Mouse (Mus musculus) forebrain, embryonic 16.5 days (tissue): ENCODE results near the gene Slc3a1. TPM values are rescaled to one million over a fixed set of nuclear protein-coding genes. Genes with fewer than 3 reads are reported as not detected.

Source experiments
- ATAC-seq: fragments of 200-750 bp; cut with Nextera tagmentation; 2 replicates; pipeline ENCODE4 v1.8.0; 2017; ENCODE audit warnings: mild to moderate bottlenecking, moderate library complexity
- H3K27ac ChIP-seq: fragments of 300-500 bp; sonication (generic); 2 replicates; pipeline ENCODE4 v1.5.1; 2014; ENCODE audit warnings: low read length, control low read depth
- H3K27me3 ChIP-seq: fragments of 300-500 bp; sonication (generic); replicated peaks from 2 replicates; pipeline ENCODE4 v1.6.1; 2014; ENCODE audit warnings: low read length; ENCODE audit not compliant: control insufficient read depth, insufficient read depth
- H3K36me3 ChIP-seq: fragments of 300-500 bp; sonication (generic); 2 replicates; pipeline ENCODE4 v1.6.1; 2014; ENCODE audit not compliant: control insufficient read depth, insufficient read depth
- H3K4me1 ChIP-seq: fragments of 300-500 bp; sonication (generic); replicated peaks from 2 replicates; pipeline ENCODE4 v1.6.1; 2014; ENCODE audit warnings: low read length; ENCODE audit not compliant: control insufficient read depth, insufficient read depth
- H3K4me2 ChIP-seq: fragments of 300-500 bp; sonication (generic); 2 replicates; pipeline ENCODE4 v1.6.1; 2014; ENCODE audit warnings: mild to moderate bottlenecking, low read length, control low read depth
- H3K4me3 ChIP-seq: fragments of 300-500 bp; sonication (generic); replicated peaks from 2 replicates; pipeline ENCODE4 v1.5.1; 2014; ENCODE audit warnings: mild to moderate bottlenecking, low read length, control low read depth
- H3K9ac ChIP-seq: fragments of 300-500 bp; sonication (generic); replicated peaks from 2 replicates; pipeline ENCODE4 v1.6.1; 2014; ENCODE audit warnings: low read depth, low read length, control low read depth
- H3K9me3 ChIP-seq: fragments of 300-500 bp; sonication (generic); 2 replicates; pipeline ENCODE4 v1.6.1; 2016; ENCODE audit warnings: low read length; ENCODE audit not compliant: control insufficient read depth
- WGBS: fragments of 180-500 bp; shearing (Covaris S2); extraction: QIAGEN DNeasy Blood & Tissue Kit; methylation state at CpG from one replicate; pipeline ENCODE4 v1.1.7; 2014; 5-methylcytosine and 5-hydroxymethylcytosine counted together
- polyA plus RNA-seq: library from polyadenylated mRNA; unstranded; fragments of >200 nt; fragmentation: Nextera tagmentation; extraction: Ambion mirVana; gene quantifications from 2 replicates; pipeline ENCODE4 v1.2.1, GENCODE M21; 2015

The Slc3a1 gene
- polyA plus RNA-seq, result 0.22 and 0.27 TPM in 2 replicates

GRCm38 (mm10) chr17:85028093-85028739, at the start of gene Slc3a1:
TSS of gene Slc3a1 (plus strand) at chr17:85028376.
- H3K4me3 ChIP-seq, result no peak within 1 kb of the TSS
- no peaks in the 10 kb centered on the region for H3K9me3 ChIP-seq
- no peak for ATAC-seq
- H3K36me3 ChIP-seq, result no peaks in the 10 kb centered on the region
- H3K9ac ChIP-seq, result no peak within 1 kb of the TSS
- H3K4me1 ChIP-seq, result no peaks in the 10 kb centered on the region
- no peaks in the 10 kb centered on the region for H3K27me3 ChIP-seq
- H3K27ac ChIP-seq, result no peak within 1 kb of the TSS
- 77% methylated on average over 20 of the region's 20 CpGs for WGBS
- no peak within 1 kb of the TSS for H3K4me2 ChIP-seq

GRCm38 (mm10) chr17:84981721-84982120, 46.5 kb upstream of the Slc3a1 start:
- Histone ChIP-seq H3K36me3 (no peaks in the 10 kb centered on the region), H3K9ac (no peak overlapping the region), H3K4me2 (no peak overlapping the region), H3K4me3 (no peak overlapping the region), H3K27ac (no peak overlapping the region), H3K27me3 (no peaks in the 10 kb centered on the region), H3K9me3 (peaks cover 2% of the 10 kb centered on the region; the same call in 1 of the 2 replicates), H3K4me1 (no peaks in the 10 kb centered on the region; the same call in none of the 2 replicates)
- 83% methylated on average over 1 of the region's 1 CpGs for WGBS
- ATAC-seq, result no peak

GRCm38 (mm10) chr17:84982735-84983134, 45.4 kb upstream of the Slc3a1 start:
- H3K9ac ChIP-seq, result no peak overlapping the region
- no peak overlapping the region for H3K4me3 ChIP-seq
- no peaks in the 10 kb centered on the region; the same call in none of the 2 replicates for H3K4me1 ChIP-seq
- ATAC-seq, result no peak
- no peaks in the 10 kb centered on the region for H3K27me3 ChIP-seq
- no peak overlapping the region for H3K27ac ChIP-seq
- H3K36me3 ChIP-seq, result no peaks in the 10 kb centered on the region
- no peak overlapping the region for H3K4me2 ChIP-seq
- whole genome bisulfite sequencing, result 85% methylated on average over 2 of the region's 2 CpGs
- H3K9me3 ChIP-seq, result peaks cover 2% of the 10 kb centered on the region; the same call in 1 of the 2 replicates

GRCm38 (mm10) chr17:84986368-84986767, 41.8 kb upstream of the Slc3a1 start:
- Histone ChIP-seq H3K27ac (no peak overlapping the region), H3K9ac (no peak overlapping the region), H3K4me1 (peaks cover 8% of the 10 kb centered on the region), H3K4me2 (no peak overlapping the region), H3K27me3 (no peaks in the 10 kb centered on the region), H3K4me3 (no peak overlapping the region), H3K9me3 (no peaks in the 10 kb centered on the region), H3K36me3 (no peaks in the 10 kb centered on the region)
- no peak for ATAC-seq
- 75% methylated on average over 5 of the region's 5 CpGs for WGBS

GRCm38 (mm10) chr17:84987834-84988410, 40.3 kb upstream of the Slc3a1 start:
- Histone ChIP-seq H3K36me3 (no peaks in the 10 kb centered on the region), H3K4me3 (no peak overlapping the region), H3K27ac (no peak overlapping the region), H3K9ac (no peak overlapping the region), H3K9me3 (no peaks in the 10 kb centered on the region), H3K27me3 (no peaks in the 10 kb centered on the region), H3K4me1 (peaks cover 8% of the 10 kb centered on the region), H3K4me2 (no peak overlapping the region)
- ATAC-seq, result no peak
- 81% methylated on average over 3 of the region's 3 CpGs for WGBS

- no peak overlapping the region for H3K9ac ChIP-seq
- no peak overlapping the region for H3K4me3 ChIP-seq
- H3K27ac ChIP-seq, result no peak overlapping the region
- H3K27me3 ChIP-seq, result no peaks in the 10 kb centered on the region
- H3K4me1 ChIP-seq, result peaks cover 8% of the 10 kb centered on the region
- H3K36me3 ChIP-seq, result no peaks in the 10 kb centered on the region
- no peaks in the 10 kb centered on the region for H3K9me3 ChIP-seq
- no peak for ATAC-seq
- H3K4me2 ChIP-seq, result no peak overlapping the region
Measured at GRCm38 (mm10) chr17:84988514-84988913, 39.7 kb upstream of the Slc3a1 start.

GRCm38 (mm10) chr17:84995844-84996243, 32.3 kb upstream of the Slc3a1 start:
- Histone ChIP-seq H3K4me2 (no peak overlapping the region), H3K9ac (no peak overlapping the region), H3K9me3 (no peaks in the 10 kb centered on the region), H3K27ac (no peak overlapping the region), H3K4me1 (no peaks in the 10 kb centered on the region; the same call in 1 of the 2 replicates), H3K36me3 (no peaks in the 10 kb centered on the region), H3K27me3 (no peaks in the 10 kb centered on the region), H3K4me3 (no peak overlapping the region)
- 89% methylated on average over 6 of the region's 6 CpGs for WGBS
- ATAC-seq, result no peak

- Histone ChIP-seq H3K9me3 (no peaks in the 10 kb centered on the region), H3K9ac (no peak overlapping the region), H3K36me3 (no peaks in the 10 kb centered on the region), H3K4me2 (no peak overlapping the region), H3K4me1 (no peaks in the 10 kb centered on the region; the same call in 1 of the 2 replicates), H3K4me3 (no peak overlapping the region), H3K27ac (no peak overlapping the region), H3K27me3 (no peaks in the 10 kb centered on the region)
- WGBS, result 88% methylated on average over 1 of the region's 1 CpGs
- no peak for ATAC-seq
Measured at GRCm38 (mm10) chr17:84997639-84998038, 30.5 kb upstream of the Slc3a1 start.

- Histone ChIP-seq H3K27ac (no peak overlapping the region), H3K36me3 (no peaks in the 10 kb centered on the region), H3K4me1 (no peaks in the 10 kb centered on the region; the same call in 1 of the 2 replicates), H3K9ac (no peak overlapping the region), H3K4me2 (no peak overlapping the region), H3K4me3 (no peak overlapping the region), H3K9me3 (no peaks in the 10 kb centered on the region), H3K27me3 (no peaks in the 10 kb centered on the region)
- no peak for ATAC-seq
- 77% methylated on average over 10 of the region's 10 CpGs for WGBS
Measured at GRCm38 (mm10) chr17:84999636-85000035, 28.5 kb upstream of the Slc3a1 start.
